Mouse (Mus musculus): ENCODE results near the gene Ube2m. TPM values are rescaled to one million over a fixed set of nuclear protein-coding genes. Genes with fewer than 3 reads are reported as not detected.

Gene Ube2m
- polyA plus RNA-seq, 1 experiment from 2014 or later = 156 TPM

- Histone ChIP-seq H3K9me3 (ENCODE audit: control insufficient read depth, low read length) (no peaks in the 10 kb centered on the region), H3K27ac (ENCODE audit: low read depth, low read length) (no peak overlapping the region), H3K36me3 (ENCODE audit: control insufficient read depth, insufficient read depth, low read length) (no peaks in the 10 kb centered on the region), H3K4me2 (replicated peaks; ENCODE audit: low read depth, low read length) (no peak overlapping the region), H3K9ac (ENCODE audit: low read depth, low read length) (no peak overlapping the region), H3K4me3 (ENCODE audit: low read length) (no peak overlapping the region), H3K4me1 (ENCODE audit: control insufficient read depth, insufficient read depth, low read length) (no peaks in the 10 kb centered on the region), H3K27me3 (ENCODE audit: control insufficient read depth, insufficient read depth, low read length) (no peaks in the 10 kb centered on the region)
- WGBS = 90% methylated on average over 13 of the region's 13 CpGs
- ATAC-seq (ENCODE audit: low FRiP score, low TSS enrichment) = no peak
Observed at GRCm38 (mm10) chr7:13053001-13053400, 14.9 kb upstream of the Ube2m start.

- Histone ChIP-seq H3K36me3 (ENCODE audit: control insufficient read depth, insufficient read depth, low read length) (no peaks in the 10 kb centered on the region), H3K4me2 (replicated peaks; ENCODE audit: low read depth, low read length) (no peak overlapping the region), H3K27ac (ENCODE audit: low read depth, low read length) (no peak overlapping the region), H3K9ac (ENCODE audit: low read depth, low read length) (no peak overlapping the region), H3K9me3 (ENCODE audit: control insufficient read depth, low read length) (peaks cover 5% of the 10 kb centered on the region; the same call in 1 of the 2 replicates), H3K4me3 (ENCODE audit: low read length) (no peak overlapping the region), H3K4me1 (ENCODE audit: control insufficient read depth, insufficient read depth, low read length) (peaks cover 13% of the 10 kb centered on the region; the same call in 1 of the 2 replicates), H3K27me3 (ENCODE audit: control insufficient read depth, insufficient read depth, low read length) (peaks cover 32% of the 10 kb centered on the region)
- WGBS = 2% methylated on average over 2 of the region's 2 CpGs
- peak; percentile 59 for ATAC-seq (ENCODE audit: low FRiP score, low TSS enrichment)
Observed at GRCm38 (mm10) chr7:13046084-13046483, 8.0 kb upstream of the Ube2m start.

- peaks cover 13% of the 10 kb centered on the region; the same call in 1 of the 2 replicates for H3K4me1 ChIP-seq (ENCODE audit: control insufficient read depth, insufficient read depth, low read length)
- peak overlapping the region; percentile 77 for H3K9ac ChIP-seq (ENCODE audit: low read depth, low read length)
- H3K4me3 ChIP-seq (ENCODE audit: low read length) = peak overlapping the region; percentile 48
- ATAC-seq (ENCODE audit: low FRiP score, low TSS enrichment) = peak; percentile 5; the same call in 1 of the 2 replicates
- H3K4me2 ChIP-seq (replicated peaks; ENCODE audit: low read depth, low read length) = peak overlapping the region; percentile 95
- peaks cover 5% of the 10 kb centered on the region; the same call in 1 of the 2 replicates for H3K9me3 ChIP-seq (ENCODE audit: control insufficient read depth, low read length)
- no peak overlapping the region for H3K27ac ChIP-seq (ENCODE audit: low read depth, low read length)
- 2% methylated on average over 23 of the region's 23 CpGs for WGBS
- no peaks in the 10 kb centered on the region for H3K36me3 ChIP-seq (ENCODE audit: control insufficient read depth, insufficient read depth, low read length)
- H3K27me3 ChIP-seq (ENCODE audit: control insufficient read depth, insufficient read depth, low read length) = peaks cover 32% of the 10 kb centered on the region
Observed at GRCm38 (mm10) chr7:13044254-13044625, 6.2 kb upstream of the Ube2m start.

GRCm38 (mm10) chr7:13043445-13044253 is 5.6 kb upstream of the Ube2m start:
- Histone ChIP-seq H3K27ac (ENCODE audit: low read depth, low read length) (no peak overlapping the region), H3K36me3 (ENCODE audit: control insufficient read depth, insufficient read depth, low read length) (no peaks in the 10 kb centered on the region), H3K4me2 (replicated peaks; ENCODE audit: low read depth, low read length) (peak overlapping the region; percentile 95), H3K4me3 (ENCODE audit: low read length) (peak overlapping the region; percentile 48), H3K9ac (ENCODE audit: low read depth, low read length) (peak overlapping the region; percentile 77), H3K27me3 (ENCODE audit: control insufficient read depth, insufficient read depth, low read length) (peaks cover 32% of the 10 kb centered on the region), H3K4me1 (ENCODE audit: control insufficient read depth, insufficient read depth, low read length) (peaks cover 16% of the 10 kb centered on the region; the same call in 1 of the 2 replicates), H3K9me3 (ENCODE audit: control insufficient read depth, low read length) (peaks cover 5% of the 10 kb centered on the region; the same call in 1 of the 2 replicates)
- ATAC-seq (ENCODE audit: low FRiP score, low TSS enrichment) = peak; percentile 54
- 5% methylated on average over 88 of the region's 88 CpGs for WGBS

GRCm38 (mm10) chr7:13043120-13043444 is 5.0 kb upstream of the Ube2m start:
- Histone ChIP-seq H3K9me3 (ENCODE audit: control insufficient read depth, low read length) (peaks cover 5% of the 10 kb centered on the region; the same call in 1 of the 2 replicates), H3K9ac (ENCODE audit: low read depth, low read length) (0 out of 2 replicates have a peak overlapping the region, but pooled peaks have one; percentile 77), H3K4me1 (ENCODE audit: control insufficient read depth, insufficient read depth, low read length) (peaks cover 17% of the 10 kb centered on the region; the same call in 1 of the 2 replicates), H3K4me2 (replicated peaks; ENCODE audit: low read depth, low read length) (peak overlapping the region; percentile 95), H3K27ac (ENCODE audit: low read depth, low read length) (no peak overlapping the region), H3K27me3 (ENCODE audit: control insufficient read depth, insufficient read depth, low read length) (peaks cover 32% of the 10 kb centered on the region), H3K36me3 (ENCODE audit: control insufficient read depth, insufficient read depth, low read length) (no peaks in the 10 kb centered on the region), H3K4me3 (ENCODE audit: low read length) (peak overlapping the region; percentile 48)
- no peak for ATAC-seq (ENCODE audit: low FRiP score, low TSS enrichment)
- 44% methylated on average over 16 of the region's 16 CpGs for WGBS

- 78% methylated on average over 6 of the region's 6 CpGs for WGBS
- H3K9ac ChIP-seq (ENCODE audit: low read depth, low read length) = no peak overlapping the region
- H3K27me3 ChIP-seq (ENCODE audit: control insufficient read depth, insufficient read depth, low read length) = peaks cover 32% of the 10 kb centered on the region
- no peak overlapping the region for H3K4me2 ChIP-seq (replicated peaks; ENCODE audit: low read depth, low read length)
- no peaks in the 10 kb centered on the region for H3K36me3 ChIP-seq (ENCODE audit: control insufficient read depth, insufficient read depth, low read length)
- no peak overlapping the region for H3K4me3 ChIP-seq (ENCODE audit: low read length)
- peaks cover 5% of the 10 kb centered on the region; the same call in 1 of the 2 replicates for H3K9me3 ChIP-seq (ENCODE audit: control insufficient read depth, low read length)
- no peak overlapping the region for H3K27ac ChIP-seq (ENCODE audit: low read depth, low read length)
- no peak for ATAC-seq (ENCODE audit: low FRiP score, low TSS enrichment)
- peaks cover 17% of the 10 kb centered on the region; the same call in 1 of the 2 replicates for H3K4me1 ChIP-seq (ENCODE audit: control insufficient read depth, insufficient read depth, low read length)
Observed at GRCm38 (mm10) chr7:13042511-13042910, 4.4 kb upstream of the Ube2m start.

- H3K36me3 ChIP-seq (ENCODE audit: control insufficient read depth, insufficient read depth, low read length) = peaks cover 2% of the 10 kb centered on the region
- peaks cover 23% of the 10 kb centered on the region for H3K4me1 ChIP-seq (ENCODE audit: control insufficient read depth, insufficient read depth, low read length)
- peaks cover 32% of the 10 kb centered on the region for H3K27me3 ChIP-seq (ENCODE audit: control insufficient read depth, insufficient read depth, low read length)
- H3K27ac ChIP-seq (ENCODE audit: low read depth, low read length) = no peak overlapping the region
- no peak for ATAC-seq (ENCODE audit: low FRiP score, low TSS enrichment)
- no peak overlapping the region for H3K4me3 ChIP-seq (ENCODE audit: low read length)
- no peak overlapping the region for H3K4me2 ChIP-seq (replicated peaks; ENCODE audit: low read depth, low read length)
- H3K9ac ChIP-seq (ENCODE audit: low read depth, low read length) = no peak overlapping the region
- H3K9me3 ChIP-seq (ENCODE audit: control insufficient read depth, low read length) = peaks cover 5% of the 10 kb centered on the region; the same call in 1 of the 2 replicates
- 55% methylated on average over 1 of the region's 1 CpGs for WGBS
Observed at GRCm38 (mm10) chr7:13041256-13041655, 3.2 kb upstream of the Ube2m start.

- H3K9ac ChIP-seq (ENCODE audit: low read depth, low read length) = peak overlapping the region; percentile 95; the same call in 1 of the 2 replicates
- WGBS = 85% methylated on average over 1 of the region's 1 CpGs
Observed at GRCm38 (mm10) chr7:13039181-13039580, 1.1 kb upstream of the Ube2m start.

GRCm38 (mm10) chr7:13038621-13039169 is 620 bp upstream of the Ube2m start:
- peaks cover 16% of the 10 kb centered on the region for H3K27me3 ChIP-seq (ENCODE audit: control insufficient read depth, insufficient read depth, low read length)
- peak overlapping the region; percentile 82 for H3K4me3 ChIP-seq (ENCODE audit: low read length)
- peaks cover 5% of the 10 kb centered on the region; the same call in 1 of the 2 replicates for H3K9me3 ChIP-seq (ENCODE audit: control insufficient read depth, low read length)
- WGBS = 23% methylated on average over 15 of the region's 15 CpGs
- H3K36me3 ChIP-seq (ENCODE audit: control insufficient read depth, insufficient read depth, low read length) = peaks cover 17% of the 10 kb centered on the region
- H3K4me1 ChIP-seq (ENCODE audit: control insufficient read depth, insufficient read depth, low read length) = peaks cover 23% of the 10 kb centered on the region
- peak overlapping the region; percentile 95 for H3K9ac ChIP-seq (ENCODE audit: low read depth, low read length)
- H3K27ac ChIP-seq (ENCODE audit: low read depth, low read length) = peak overlapping the region; percentile 99
- H3K4me2 ChIP-seq (replicated peaks; ENCODE audit: low read depth, low read length) = peak overlapping the region; percentile 85
- no peak for ATAC-seq (ENCODE audit: low FRiP score, low TSS enrichment)

More at GRCm38 (mm10) chr7:13039181-13039580, 1.1 kb upstream of the Ube2m start:
- Histone ChIP-seq H3K9me3 (ENCODE audit: control insufficient read depth, low read length) (peaks cover 5% of the 10 kb centered on the region; the same call in 1 of the 2 replicates), H3K27ac (ENCODE audit: low read depth, low read length) (no peak overlapping the region), H3K4me2 (replicated peaks; ENCODE audit: low read depth, low read length) (peak overlapping the region; percentile 85), H3K27me3 (ENCODE audit: control insufficient read depth, insufficient read depth, low read length) (peaks cover 21% of the 10 kb centered on the region), H3K36me3 (ENCODE audit: control insufficient read depth, insufficient read depth, low read length) (peaks cover 17% of the 10 kb centered on the region), H3K4me3 (ENCODE audit: low read length) (peak overlapping the region; percentile 82; the same call in 1 of the 2 replicates), H3K4me1 (ENCODE audit: control insufficient read depth, insufficient read depth, low read length) (peaks cover 23% of the 10 kb centered on the region)
- no peak for ATAC-seq (ENCODE audit: low FRiP score, low TSS enrichment)

Measured in kidney, embryonic 14.5 days (tissue).